Mouse (Mus musculus): ENCODE measurements around the gene Lrrc4b. TPM values are rescaled to one million over a fixed set of nuclear protein-coding genes. Genes with fewer than 3 reads are reported as not detected.

Lrrc4b gene
- polyA plus RNA-seq, 1 experiment from 2014 or later, result 11.4 TPM

DNA sequence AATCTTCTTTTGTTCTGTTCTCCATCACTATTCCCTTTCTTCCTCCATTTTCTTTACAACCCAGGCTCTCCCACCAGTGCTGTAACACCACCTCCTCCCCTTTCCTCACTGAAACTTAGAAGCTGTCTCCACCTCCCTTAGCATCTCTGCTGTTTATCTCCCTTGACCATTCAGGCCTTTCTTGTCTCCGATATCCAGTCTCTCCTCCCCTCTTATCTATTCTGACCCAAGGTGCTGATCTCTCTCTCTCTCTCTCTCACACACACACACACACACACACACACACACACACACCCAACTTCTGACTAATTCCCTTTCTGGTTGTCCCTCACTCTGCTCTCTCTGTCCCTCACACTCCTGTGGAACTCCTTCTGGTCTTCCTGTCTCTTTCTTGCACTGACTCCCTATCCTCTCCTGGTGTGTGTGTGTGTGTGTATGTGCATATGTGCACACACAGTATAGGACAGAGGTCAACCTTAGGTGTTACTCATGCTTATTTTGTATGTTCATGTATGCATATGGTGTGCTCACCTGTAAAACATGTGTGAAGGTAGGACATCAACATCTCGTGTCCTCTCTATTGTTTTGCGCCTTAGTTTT lies 54.1 kb downstream of the Lrrc4b start:
- no peaks in the 10 kb centered on the region for H3K36me3 ChIP-seq (ENCODE audit: control insufficient read depth, insufficient read depth, low read length)
- H3K4me3 ChIP-seq (ENCODE audit: low read depth, low read length), result no peak overlapping the region
- no peaks in the 10 kb centered on the region for H3K4me1 ChIP-seq (replicated peaks; ENCODE audit: control insufficient read depth, insufficient read depth, low read length)
- ATAC-seq (ENCODE audit: low FRiP score) (no peak), DNase-seq (ENCODE audit: low spot score) (no peak)
- no peak overlapping the region for H3K9ac ChIP-seq (ENCODE audit: low read depth, low read length)
- no peak overlapping the region for H3K4me2 ChIP-seq (replicated peaks; ENCODE audit: low read depth, low read length)
- WGBS, result 78% methylated on average over 3 of the region's 3 CpGs
- peaks cover 3% of the 10 kb centered on the region; the same call in 1 of the 2 replicates for H3K27me3 ChIP-seq (ENCODE audit: control insufficient read depth, insufficient read depth, low read length)
- H3K9me3 ChIP-seq (ENCODE audit: control insufficient read depth, low read length), result no peaks in the 10 kb centered on the region
- H3K27ac ChIP-seq (ENCODE audit: low read depth, low read length), result no peak overlapping the region

DNA sequence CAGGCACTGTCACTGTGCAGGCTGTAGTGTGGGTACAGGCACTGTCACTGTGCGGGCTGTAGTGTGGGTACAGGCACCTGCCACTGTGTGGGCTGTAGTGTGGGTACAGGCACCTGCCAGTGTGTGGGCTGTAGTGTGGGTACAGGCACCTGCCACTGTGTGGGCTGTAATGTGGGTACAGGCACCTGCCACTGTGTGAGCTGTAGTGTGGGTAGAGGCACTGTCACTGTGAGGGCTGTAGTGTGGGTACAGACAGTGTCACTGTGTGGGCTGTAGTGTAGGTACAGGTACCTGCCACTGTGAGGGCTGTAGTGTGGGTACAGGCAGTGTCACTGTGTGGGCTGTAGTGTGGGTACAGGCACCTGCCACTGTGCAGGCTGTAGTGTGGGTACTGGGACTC lies 55.3 kb downstream of the Lrrc4b start:
- no peak overlapping the region for H3K4me3 ChIP-seq (ENCODE audit: low read depth, low read length)
- no peaks in the 10 kb centered on the region for H3K4me1 ChIP-seq (replicated peaks; ENCODE audit: control insufficient read depth, insufficient read depth, low read length)
- no peak for ATAC-seq (ENCODE audit: low FRiP score)
- no peak overlapping the region for H3K9ac ChIP-seq (ENCODE audit: low read depth, low read length)
- no peak overlapping the region for H3K27ac ChIP-seq (ENCODE audit: low read depth, low read length)
- no peak for DNase-seq (ENCODE audit: low spot score)
- no peaks in the 10 kb centered on the region for H3K9me3 ChIP-seq (ENCODE audit: control insufficient read depth, low read length)
- WGBS, result 100% methylated on average over 1 of the region's 1 CpGs
- H3K36me3 ChIP-seq (ENCODE audit: control insufficient read depth, insufficient read depth, low read length), result no peaks in the 10 kb centered on the region
- H3K27me3 ChIP-seq (ENCODE audit: control insufficient read depth, insufficient read depth, low read length), result 0 out of 2 replicates have a peak, but pooled peaks cover 3% of the 10 kb centered on the region
- H3K4me2 ChIP-seq (replicated peaks; ENCODE audit: low read depth, low read length), result no peak overlapping the region

DNA sequence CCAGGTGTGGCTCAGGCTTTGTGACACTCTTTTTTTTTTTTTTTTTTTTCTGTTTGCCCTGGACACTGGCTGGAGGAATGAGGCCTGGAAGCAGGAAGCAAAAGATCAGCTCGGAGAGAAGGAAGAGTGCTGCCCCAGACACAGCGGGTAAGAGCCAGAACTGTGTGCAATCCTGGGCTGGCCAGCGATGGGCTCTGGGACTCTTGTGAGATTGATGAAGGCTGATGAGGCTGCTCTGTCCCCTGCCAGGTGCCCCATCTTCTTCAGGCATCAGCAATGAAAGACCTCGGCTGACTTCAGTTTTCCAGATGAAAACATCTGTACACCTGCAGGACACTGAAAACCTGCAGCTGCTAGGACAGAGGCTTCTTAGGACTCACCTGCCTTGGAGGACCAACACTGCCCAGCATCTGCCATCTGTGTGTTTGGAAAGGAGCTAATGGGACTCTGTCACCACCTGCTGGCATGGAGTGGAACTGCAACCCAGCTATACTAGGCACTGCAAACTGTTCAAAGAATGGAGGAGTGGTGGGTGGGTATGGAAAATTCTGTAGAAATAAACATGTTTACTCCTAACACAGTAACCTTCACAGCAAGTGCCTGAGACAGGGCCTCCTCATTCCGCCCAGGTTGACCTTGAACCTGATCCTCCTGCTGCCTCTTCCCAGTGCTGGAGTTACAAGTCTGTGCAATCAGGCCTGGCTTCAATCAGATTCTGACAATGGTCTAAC lies 56.2 kb downstream of the Lrrc4b start:
- Histone ChIP-seq H3K4me3 (ENCODE audit: low read depth, low read length) (no peak overlapping the region), H3K4me2 (replicated peaks; ENCODE audit: low read depth, low read length) (no peak overlapping the region), H3K27ac (ENCODE audit: low read depth, low read length) (no peak overlapping the region), H3K36me3 (ENCODE audit: control insufficient read depth, insufficient read depth, low read length) (no peaks in the 10 kb centered on the region), H3K9me3 (ENCODE audit: control insufficient read depth, low read length) (no peaks in the 10 kb centered on the region), H3K9ac (ENCODE audit: low read depth, low read length) (no peak overlapping the region), H3K27me3 (ENCODE audit: control insufficient read depth, insufficient read depth, low read length) (0 out of 2 replicates have a peak, but pooled peaks cover 3% of the 10 kb centered on the region), H3K4me1 (replicated peaks; ENCODE audit: control insufficient read depth, insufficient read depth, low read length) (no peaks in the 10 kb centered on the region)
- DNase-seq (ENCODE audit: low spot score), result peak; percentile 91
- WGBS, result 40% methylated on average over 5 of the region's 5 CpGs
- peak; percentile 75 for ATAC-seq (ENCODE audit: low FRiP score)

DNA sequence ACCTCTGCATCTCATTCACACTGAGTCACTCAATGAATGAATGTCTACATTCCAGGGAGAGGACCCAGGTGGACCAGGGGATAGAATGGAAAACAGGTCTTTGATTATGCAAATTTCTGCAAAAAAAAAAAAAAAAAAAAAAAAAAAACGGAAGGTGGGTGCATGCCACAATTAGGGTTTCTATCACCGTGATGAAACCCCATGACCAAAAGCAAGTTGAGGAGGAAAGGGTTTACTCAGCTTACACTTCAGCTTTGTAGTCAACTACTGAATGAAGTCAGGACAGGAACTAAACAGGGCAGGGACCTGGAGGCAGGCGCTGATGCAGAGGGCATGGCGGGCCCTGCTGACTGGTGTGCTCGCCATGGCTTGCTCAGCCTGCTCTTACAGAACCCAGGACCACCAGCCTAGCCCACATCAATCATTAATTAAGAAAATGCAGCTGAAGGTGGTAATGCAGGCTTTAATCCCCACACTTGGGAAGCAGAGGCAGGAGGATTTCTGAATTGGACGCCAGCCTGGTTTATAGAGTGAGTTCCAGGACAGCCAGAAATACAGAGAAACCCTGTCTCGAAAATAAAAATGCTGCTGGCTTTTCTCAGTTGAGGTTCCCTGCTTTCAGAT lies 56.9 kb downstream of the Lrrc4b start:
- DNase-seq (ENCODE audit: low spot score) (no peak), ATAC-seq (ENCODE audit: low FRiP score) (no peak; the same call in 1 of the 2 replicates)
- Histone ChIP-seq H3K4me2 (replicated peaks; ENCODE audit: low read depth, low read length) (no peak overlapping the region), H3K27me3 (ENCODE audit: control insufficient read depth, insufficient read depth, low read length) (0 out of 2 replicates have a peak, but pooled peaks cover 3% of the 10 kb centered on the region), H3K4me1 (replicated peaks; ENCODE audit: control insufficient read depth, insufficient read depth, low read length) (no peaks in the 10 kb centered on the region), H3K36me3 (ENCODE audit: control insufficient read depth, insufficient read depth, low read length) (no peaks in the 10 kb centered on the region), H3K9me3 (ENCODE audit: control insufficient read depth, low read length) (no peaks in the 10 kb centered on the region), H3K27ac (ENCODE audit: low read depth, low read length) (no peak overlapping the region), H3K9ac (ENCODE audit: low read depth, low read length) (no peak overlapping the region), H3K4me3 (ENCODE audit: low read depth, low read length) (no peak overlapping the region)
- 68% methylated on average over 6 of the region's 7 CpGs for WGBS

DNA sequence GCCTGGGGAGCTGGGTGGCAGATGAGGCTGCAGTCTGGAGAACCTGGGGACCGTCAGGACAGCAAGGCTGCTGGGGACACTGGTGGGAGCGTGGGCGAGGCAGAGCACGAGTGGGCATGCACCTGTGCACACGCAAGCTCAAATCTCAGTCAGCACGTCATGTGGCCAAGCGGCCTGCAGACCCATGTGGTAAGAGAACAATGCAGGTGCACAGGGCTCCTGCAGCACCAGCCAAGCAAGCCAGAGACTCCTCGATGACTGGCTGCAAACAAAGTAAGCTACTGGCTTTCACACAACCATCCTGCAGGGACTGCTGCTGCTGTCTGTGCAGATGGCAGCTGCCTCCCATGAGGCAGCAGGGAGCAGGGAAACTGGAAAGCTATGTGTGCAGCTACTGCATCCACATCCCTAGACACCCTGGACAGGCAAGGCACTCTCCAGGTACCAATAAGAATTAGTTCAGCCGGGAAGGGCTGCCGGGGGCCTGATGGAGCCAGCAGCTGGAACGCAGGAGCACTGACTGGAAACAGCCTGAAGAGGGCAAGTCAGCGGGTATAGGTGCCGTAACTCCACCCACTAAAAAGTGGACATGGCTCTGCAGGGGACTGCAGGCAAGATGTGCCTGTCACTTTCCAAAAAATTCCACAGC lies 58.2 kb downstream of the Lrrc4b start:
- Histone ChIP-seq H3K9me3 (ENCODE audit: control insufficient read depth, low read length) (no peaks in the 10 kb centered on the region), H3K36me3 (ENCODE audit: control insufficient read depth, insufficient read depth, low read length) (no peaks in the 10 kb centered on the region), H3K9ac (ENCODE audit: low read depth, low read length) (no peak overlapping the region), H3K4me1 (replicated peaks; ENCODE audit: control insufficient read depth, insufficient read depth, low read length) (no peaks in the 10 kb centered on the region), H3K4me2 (replicated peaks; ENCODE audit: low read depth, low read length) (no peak overlapping the region), H3K27me3 (ENCODE audit: control insufficient read depth, insufficient read depth, low read length) (0 out of 2 replicates have a peak, but pooled peaks cover 3% of the 10 kb centered on the region), H3K27ac (ENCODE audit: low read depth, low read length) (no peak overlapping the region), H3K4me3 (ENCODE audit: low read depth, low read length) (no peak overlapping the region)
- no peak for DNase-seq (ENCODE audit: low spot score)
- no peak for ATAC-seq (ENCODE audit: low FRiP score)
- WGBS, result 67% methylated on average over 13 of the region's 13 CpGs

DNA sequence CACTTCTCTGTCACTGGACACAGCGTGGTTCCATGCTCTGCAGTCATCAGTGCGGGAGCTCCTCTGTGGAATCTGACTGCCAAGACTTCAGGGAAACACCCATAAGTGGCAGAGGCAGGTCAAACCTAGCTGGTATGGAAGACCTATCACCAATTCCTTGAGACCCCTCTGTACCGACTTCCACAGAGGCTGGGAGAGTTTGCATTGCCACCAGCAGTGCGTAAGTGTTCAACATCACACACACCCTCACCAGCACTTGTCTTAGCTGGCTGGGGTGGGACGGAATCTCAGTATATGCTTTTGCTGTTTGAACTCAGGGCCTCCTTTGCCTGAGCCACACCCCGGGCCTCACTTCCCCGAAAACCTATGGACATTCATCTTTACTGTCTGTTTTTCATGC lies 59.1 kb downstream of the Lrrc4b start:
- H3K9ac ChIP-seq (ENCODE audit: low read depth, low read length), result no peak overlapping the region
- H3K4me1 ChIP-seq (replicated peaks; ENCODE audit: control insufficient read depth, insufficient read depth, low read length), result no peaks in the 10 kb centered on the region
- no peak overlapping the region for H3K4me2 ChIP-seq (replicated peaks; ENCODE audit: low read depth, low read length)
- no peaks in the 10 kb centered on the region for H3K9me3 ChIP-seq (ENCODE audit: control insufficient read depth, low read length)
- DNase-seq (ENCODE audit: low spot score) (no peak), ATAC-seq (ENCODE audit: low FRiP score) (no peak)
- no peaks in the 10 kb centered on the region for H3K27me3 ChIP-seq (ENCODE audit: control insufficient read depth, insufficient read depth, low read length)
- H3K27ac ChIP-seq (ENCODE audit: low read depth, low read length), result no peak overlapping the region
- H3K36me3 ChIP-seq (ENCODE audit: control insufficient read depth, insufficient read depth, low read length), result no peaks in the 10 kb centered on the region
- WGBS, result 92% methylated on average over 7 of the region's 7 CpGs
- no peak overlapping the region for H3K4me3 ChIP-seq (ENCODE audit: low read depth, low read length)

DNA sequence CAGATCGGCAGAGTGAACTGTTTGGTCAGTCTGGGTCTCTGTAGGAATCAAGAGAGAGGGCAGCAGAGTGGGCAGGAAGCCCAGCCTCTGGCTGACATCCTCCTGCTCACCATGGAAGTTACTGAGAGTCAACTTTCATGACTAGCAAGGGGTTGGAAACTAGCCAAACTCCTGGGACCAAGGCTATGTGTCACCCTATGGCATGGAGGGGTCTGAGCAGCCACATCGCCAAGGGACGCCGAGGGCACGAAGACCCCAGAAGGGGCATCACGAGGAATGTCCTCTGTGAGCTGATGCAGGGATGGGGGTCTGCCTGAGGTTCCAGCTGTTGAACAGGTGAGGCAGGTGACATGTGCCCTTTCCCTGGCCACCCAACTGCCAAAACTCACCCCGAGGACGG lies 59.7 kb downstream of the Lrrc4b start:
- H3K9ac ChIP-seq (ENCODE audit: low read depth, low read length), result no peak overlapping the region
- no peaks in the 10 kb centered on the region for H3K9me3 ChIP-seq (ENCODE audit: control insufficient read depth, low read length)
- no peaks in the 10 kb centered on the region for H3K4me1 ChIP-seq (replicated peaks; ENCODE audit: control insufficient read depth, insufficient read depth, low read length)
- no peak overlapping the region for H3K4me3 ChIP-seq (ENCODE audit: low read depth, low read length)
- no peaks in the 10 kb centered on the region for H3K27me3 ChIP-seq (ENCODE audit: control insufficient read depth, insufficient read depth, low read length)
- H3K27ac ChIP-seq (ENCODE audit: low read depth, low read length), result no peak overlapping the region
- no peak overlapping the region for H3K4me2 ChIP-seq (replicated peaks; ENCODE audit: low read depth, low read length)
- 88% methylated on average over 8 of the region's 8 CpGs for WGBS
- DNase-seq (ENCODE audit: low spot score) (no peak), ATAC-seq (ENCODE audit: low FRiP score) (no peak)
- no peaks in the 10 kb centered on the region for H3K36me3 ChIP-seq (ENCODE audit: control insufficient read depth, insufficient read depth, low read length)

DNA sequence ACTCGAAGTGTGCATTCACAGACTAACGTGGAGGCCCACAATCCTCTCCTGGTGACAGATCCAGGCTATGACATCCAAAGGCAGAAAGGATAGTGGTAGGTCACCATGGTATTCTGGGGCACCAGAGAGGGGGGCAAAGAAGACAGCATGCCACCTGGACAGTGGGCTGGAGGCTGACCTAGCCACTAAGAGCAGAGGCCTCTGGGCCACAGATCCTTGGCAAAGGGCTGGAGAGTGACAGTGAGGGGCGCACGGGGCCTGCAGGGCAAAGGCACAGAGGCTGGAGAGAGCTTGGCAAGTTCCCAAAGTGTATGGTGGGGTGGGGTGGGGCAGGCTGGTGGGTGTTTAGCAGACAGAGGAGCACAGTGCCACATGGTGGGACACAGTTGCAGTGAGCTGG lies 61.5 kb downstream of the Lrrc4b start:
- 93% methylated on average over 4 of the region's 4 CpGs for WGBS
- no peak overlapping the region for H3K4me3 ChIP-seq (ENCODE audit: low read depth, low read length)

More for the DNA sequence above, 61.5 kb downstream of the Lrrc4b start:
- Histone ChIP-seq H3K27ac (ENCODE audit: low read depth, low read length) (no peak overlapping the region), H3K9me3 (ENCODE audit: control insufficient read depth, low read length) (no peaks in the 10 kb centered on the region), H3K4me2 (replicated peaks; ENCODE audit: low read depth, low read length) (no peak overlapping the region), H3K9ac (ENCODE audit: low read depth, low read length) (no peak overlapping the region), H3K27me3 (ENCODE audit: control insufficient read depth, insufficient read depth, low read length) (no peaks in the 10 kb centered on the region), H3K4me1 (replicated peaks; ENCODE audit: control insufficient read depth, insufficient read depth, low read length) (peaks cover 1% of the 10 kb centered on the region; the same call in 1 of the 2 replicates), H3K36me3 (ENCODE audit: control insufficient read depth, insufficient read depth, low read length) (no peaks in the 10 kb centered on the region)
- DNase-seq (ENCODE audit: low spot score) (no peak), ATAC-seq (ENCODE audit: low FRiP score) (no peak)
